13 mouse cellular contexts compared by ENCODE assay signal in the genomic region with DNA sequence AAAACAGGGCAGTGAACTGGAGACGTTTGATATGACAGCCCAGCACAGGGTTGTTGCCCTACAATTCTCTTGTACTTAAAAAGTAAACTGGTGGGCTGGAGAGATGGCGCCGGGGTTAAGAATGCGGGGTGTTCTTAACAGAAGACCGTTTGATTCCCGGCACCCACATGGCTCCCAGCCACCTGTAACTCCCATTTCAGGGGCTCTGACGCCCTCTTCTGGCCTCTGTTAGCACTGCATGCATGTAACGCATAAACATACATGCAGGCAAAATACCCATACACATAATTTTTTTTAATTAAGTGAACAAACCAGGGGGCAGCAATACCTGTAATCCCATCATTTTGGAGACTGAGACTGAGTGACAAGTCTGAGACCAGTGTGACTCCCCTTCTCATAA. TPM values are rescaled to one million over a fixed set of nuclear protein-coding genes. Genes with fewer than 3 reads are reported as not detected.
DNase-seq lines count a peak whose midpoint lies in the region; ATAC-seq and TF ChIP-seq lines count a peak whose summit lies in the region.
"Had no signal": no experiment of that assay in that cellular context is flagged by ENCODE, and none has a peak within 500 bp of the region (broad histone marks: within the 10 kb centered on the region; RNA-seq: fewer than 3 reads in every experiment).

No protein-coding gene starts in this region.

- H3K9ac ChIP-seq in heart, embryonic 11.5 days (ENCODE audit: low read depth, low read length), result no peak overlapping the region
- no peak overlapping the region for H3K9ac ChIP-seq in midbrain, embryonic 11.5 days (ENCODE audit: low read length)
- no peak overlapping the region for H3K9ac ChIP-seq in hindbrain, embryonic 14.5 days

- H3K27ac ChIP-seq in heart, embryonic 11.5 days (ENCODE audit: low read depth, low read length), result peak overlapping the region; percentile 88
- no peak overlapping the region for H3K27ac ChIP-seq in midbrain, embryonic 11.5 days (ENCODE audit: low read depth, low read length)
- no peak overlapping the region for H3K27ac ChIP-seq in midbrain, embryonic 10.5 days (replicated peaks)
- peak overlapping the region; percentile 89; the same call in 1 of the 2 replicates for H3K27ac ChIP-seq in hindbrain, embryonic 14.5 days
- peak overlapping the region; percentile 60 for H3K27ac ChIP-seq in testis, adult 2 months (ENCODE audit: control insufficient read depth, insufficient read depth, low read depth, low read length)
- H3K27ac ChIP-seq: macrophage had no signal

- TF ChIP-seq POLR2A in testis, adult 2 months (IDR thresholded peaks at IDR 0.05; ENCODE audit: control insufficient read depth, low read depth, low read length), result no peak

- H3K4me3 ChIP-seq in heart, embryonic 11.5 days (ENCODE audit: low read depth, low read length), result no peak overlapping the region
- no peak overlapping the region for H3K4me3 ChIP-seq in midbrain, embryonic 11.5 days (ENCODE audit: low read depth, low read length)
- no peak overlapping the region for H3K4me3 ChIP-seq in midbrain, embryonic 10.5 days
- no peak overlapping the region for H3K4me3 ChIP-seq in hindbrain, embryonic 14.5 days (replicated peaks; ENCODE audit: low read length)
- H3K4me3 ChIP-seq in testis, adult 2 months (ENCODE audit: control insufficient read depth, low read depth, low read length), result peak overlapping the region; percentile 23; the same call in 1 of the 2 replicates

- 54% methylated on average over 8 of the region's 8 CpGs for WGBS in heart, embryonic 11.5 days (ENCODE audit: insufficient replicate concordance)
- 66% methylated on average over 8 of the region's 8 CpGs for WGBS in midbrain, embryonic 11.5 days
- WGBS in midbrain, embryonic 10.5 days, result 74% methylated on average over 8 of the region's 8 CpGs
- WGBS in hindbrain, embryonic 14.5 days, result 65% methylated on average over 8 of the region's 8 CpGs

- no peak for ATAC-seq in heart, embryonic 11.5 days (replicated peaks; ENCODE audit: insufficient number of reproducible peaks, low FRiP score, low TSS enrichment)
- ATAC-seq in midbrain, embryonic 11.5 days (ENCODE audit: low FRiP score), result no peak
- ATAC-seq in hindbrain, embryonic 14.5 days (ENCODE audit: low FRiP score), result no peak

- H3K36me3 ChIP-seq in heart, embryonic 11.5 days (ENCODE audit: control insufficient read depth, insufficient read depth, low read length), result no peaks in the 10 kb centered on the region
- no peaks in the 10 kb centered on the region for H3K36me3 ChIP-seq in midbrain, embryonic 11.5 days (ENCODE audit: control insufficient read depth, insufficient read depth, low read length)
- no peaks in the 10 kb centered on the region for H3K36me3 ChIP-seq in midbrain, embryonic 10.5 days
- no peaks in the 10 kb centered on the region for H3K36me3 ChIP-seq in hindbrain, embryonic 14.5 days (replicated peaks; ENCODE audit: control insufficient read depth, insufficient read depth)
- no peaks in the 10 kb centered on the region for H3K36me3 ChIP-seq in testis, adult 2 months (ENCODE audit: control insufficient read depth, insufficient read depth, low read length)
- H3K36me3 ChIP-seq: kidney, embryonic 15.5 days had no signal

- TF ChIP-seq CTCF in testis, adult 2 months (IDR thresholded peaks at IDR 0.05; ENCODE audit: control insufficient read depth, insufficient read depth, insufficient replicate concordance, low read depth, low read length), result peak; percentile 64; the same call in 1 of the 2 replicates

- H3K4me2 ChIP-seq in heart, embryonic 11.5 days, result no peak overlapping the region; the same call in 1 of the 2 replicates
- no peak overlapping the region for H3K4me2 ChIP-seq in midbrain, embryonic 11.5 days
- H3K4me2 ChIP-seq in hindbrain, embryonic 14.5 days (replicated peaks), result no peak overlapping the region

- intact Hi-C loops in heart, postnatal 25 days (cut with DNase I), result no loop called here

- H3K9me3 ChIP-seq in heart, embryonic 11.5 days (replicated peaks; ENCODE audit: control insufficient read depth, low read length), result no peaks in the 10 kb centered on the region
- no peaks in the 10 kb centered on the region for H3K9me3 ChIP-seq in midbrain, embryonic 11.5 days (ENCODE audit: control insufficient read depth, low read length)
- peaks cover 5% of the 10 kb centered on the region; the same call in 1 of the 2 replicates for H3K9me3 ChIP-seq in midbrain, embryonic 10.5 days (replicated peaks)
- H3K9me3 ChIP-seq in hindbrain, embryonic 14.5 days (ENCODE audit: control insufficient read depth, low read length), result no peaks in the 10 kb centered on the region

- H3K4me1 ChIP-seq in heart, embryonic 11.5 days (ENCODE audit: control insufficient read depth, insufficient read depth, low read length), result peaks cover 36% of the 10 kb centered on the region
- H3K4me1 ChIP-seq in midbrain, embryonic 11.5 days (ENCODE audit: control insufficient read depth, insufficient read depth, low read length), result peaks cover 13% of the 10 kb centered on the region
- peaks cover 53% of the 10 kb centered on the region for H3K4me1 ChIP-seq in midbrain, embryonic 10.5 days
- H3K4me1 ChIP-seq in hindbrain, embryonic 14.5 days (replicated peaks; ENCODE audit: control insufficient read depth, insufficient read depth, low read length), result peaks cover 40% of the 10 kb centered on the region
- H3K4me1 ChIP-seq in testis, adult 2 months (ENCODE audit: control insufficient read depth, insufficient read depth, low read length), result peaks cover 15% of the 10 kb centered on the region

- no peaks in the 10 kb centered on the region for H3K27me3 ChIP-seq in heart, embryonic 11.5 days (ENCODE audit: control insufficient read depth, insufficient read depth, low read length)
- H3K27me3 ChIP-seq in midbrain, embryonic 11.5 days (ENCODE audit: control insufficient read depth, insufficient read depth, low read length), result no peaks in the 10 kb centered on the region
- peaks cover 23% of the 10 kb centered on the region for H3K27me3 ChIP-seq in midbrain, embryonic 10.5 days (ENCODE audit: low read depth, poor library complexity, severe bottlenecking)
- H3K27me3 ChIP-seq in hindbrain, embryonic 14.5 days (ENCODE audit: control insufficient read depth, insufficient read depth, low read length), result no peaks in the 10 kb centered on the region
- H3K27me3 ChIP-seq in testis, adult 2 months (ENCODE audit: control insufficient read depth, insufficient read depth, low read length), result no peaks in the 10 kb centered on the region

- DNase-seq in heart, postnatal 25 days (ENCODE audit: low spot score), result no peak
- peak; percentile 84 for DNase-seq in midbrain, embryonic 11.5 days (ENCODE audit: low spot score, missing footprints)
- DNase-seq in midbrain, embryonic 10.5 days (ENCODE audit: low spot score), result no peak
- no peak for DNase-seq in hindbrain, embryonic 14.5 days (ENCODE audit: low spot score)
- DNase-seq in layer of hippocampus, adult 18-20 months (ENCODE audit: low spot score in 2 of 2), result no peak
- no peak for DNase-seq in adrenal gland, postnatal 10 days
- DNase-seq: cerebellum, adult 18-20 months; gastrocnemius, postnatal 36 days; left cerebral cortex, postnatal 4 days had no signal

RNA-seq across cellular contexts. Expression of gene Nfam1, which starts 24.4 kb away (rescaled TPM):
- polyA plus RNA-seq in heart, embryonic 11.5 days (2014; fragmentation: Nextera tagmentation; extraction: Ambion mirVana), result 1.6 and 1.7 TPM in 2 replicates
- 1 to 10 TPM; 2.9 TPM for total RNA-seq in heart, postnatal 25 days (2021)
- 3.9 and 4.0 TPM in 2 replicates for polyA plus RNA-seq in midbrain, embryonic 11.5 days (2014; fragmentation: Nextera tagmentation; extraction: Ambion mirVana)
- 4.3 and 4.6 TPM in 2 replicates for polyA plus RNA-seq in midbrain, embryonic 10.5 days (2016; fragmentation: Nextera tagmentation; extraction: Ambion mirVana)
- polyA plus RNA-seq in hindbrain, embryonic 14.5 days (2014; fragmentation: Nextera tagmentation; extraction: Ambion mirVana), result 1.9 and 2.1 TPM in 2 replicates
- 1.3 and 1.5 TPM in 2 replicates for polyA plus RNA-seq in testis, adult 2 months (2012; rRNA removed)
- 1 to 10 TPM; 2.2 to 2.3 TPM for total RNA-seq in layer of hippocampus, adult 18-20 months (2021)
- 1 to 10 TPM; 3.2 to 4.5 TPM for total RNA-seq in adrenal gland, postnatal 10 days (2021)

RNA-seq across cellular contexts. Expression of gene Serhl, which starts 31.8 kb away (rescaled TPM):
- polyA plus RNA-seq in heart, embryonic 11.5 days (2014; fragmentation: Nextera tagmentation; extraction: Ambion mirVana), result 56.4 and 68.5 TPM in 2 replicates
- total RNA-seq in heart, postnatal 25 days (2021), result 10 to 100 TPM; 40.5 to 44.8 TPM
- polyA plus RNA-seq in midbrain, embryonic 11.5 days (2014; fragmentation: Nextera tagmentation; extraction: Ambion mirVana), result 46.9 and 47.0 TPM in 2 replicates
- polyA plus RNA-seq in midbrain, embryonic 10.5 days (2016; fragmentation: Nextera tagmentation; extraction: Ambion mirVana), result 54.2 and 56.0 TPM in 2 replicates
- polyA plus RNA-seq in hindbrain, embryonic 14.5 days (2014; fragmentation: Nextera tagmentation; extraction: Ambion mirVana), result 31.4 and 34.8 TPM in 2 replicates
- polyA plus RNA-seq in testis, adult 2 months (2012; rRNA removed), result 34.3 and 37.5 TPM in 2 replicates
- 10 to 100 TPM in 1 of 2 experiments, 1 to 10 TPM in 1; 8.5 to 10.6 TPM for total RNA-seq in layer of hippocampus, adult 18-20 months (2021)
- 10 to 100 TPM; 71.2 to 89.2 TPM for total RNA-seq in adrenal gland, postnatal 10 days (2021)

Comparison
In these comparisons a context has a peak if more than half of its experiments do, and no peak if none do; other contexts are left out.
1. H3K27ac ChIP-seq: peak in heart, embryonic 11.5 days (single experiment), hindbrain, embryonic 14.5 days (single experiment) and testis, adult 2 months (single experiment); none in midbrain, embryonic 11.5 days (single experiment) and midbrain, embryonic 10.5 days (single experiment).